Mouse (Mus musculus): ENCODE results near the gene Nt5dc2.

DNA sequence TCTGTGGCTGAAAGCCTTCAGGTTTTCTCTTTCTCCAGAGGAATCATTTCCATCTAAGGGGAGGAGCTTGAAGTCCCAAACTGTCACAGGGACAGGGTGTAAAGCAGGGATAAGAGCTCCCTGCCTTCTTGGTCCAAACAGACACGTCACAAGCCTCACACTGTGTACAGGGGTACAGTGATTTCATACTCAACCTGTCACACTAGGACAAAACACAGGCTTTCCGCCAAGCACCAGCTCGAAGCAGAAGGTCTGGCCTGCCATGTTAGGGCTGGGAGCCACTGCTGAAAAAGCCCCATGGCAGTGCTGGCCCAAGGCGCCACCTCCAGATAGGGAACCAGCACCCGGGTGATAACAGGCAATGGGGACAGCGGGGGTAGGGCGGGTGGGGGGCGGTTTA lies 33.2 kb downstream of the Nt5dc2 start:
- TF ChIP-seq POLR2A (IDR thresholded peaks at IDR 0.05; ENCODE audit: borderline replicate concordance, insufficient read depth, low read length): no peak
- no peak for TF ChIP-seq CTCF (IDR thresholded peaks at IDR 0.05; ENCODE audit: borderline replicate concordance, insufficient read depth, low read depth, low read length)

Data from cerebellum, adult 2 months (tissue).